In the genomic region with DNA sequence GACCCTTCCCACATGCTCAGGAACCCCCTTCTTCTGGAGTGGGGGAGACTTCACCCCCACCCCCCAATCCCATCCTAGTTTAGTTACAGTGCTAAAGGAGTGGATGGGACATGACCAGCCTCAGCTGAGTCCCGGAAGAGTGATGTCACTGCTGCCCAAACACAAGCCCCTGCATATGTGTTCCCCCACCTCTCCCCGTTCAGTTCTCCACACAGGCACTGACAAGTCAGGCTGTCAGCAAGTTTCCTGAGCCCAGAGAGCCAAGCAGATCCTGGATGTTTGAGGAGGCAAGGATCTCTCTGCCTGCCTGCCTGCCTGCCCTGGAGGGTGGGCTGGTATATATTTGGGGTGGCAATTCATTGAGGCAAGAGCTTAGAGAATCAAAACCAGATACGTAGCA, we compare ENCODE assay signal across 8 mouse cellular contexts. TPM values are rescaled to one million over a fixed set of nuclear protein-coding genes. Genes with fewer than 3 reads are reported as not detected.
DNase-seq lines count a peak whose midpoint lies in the region; ATAC-seq and TF ChIP-seq lines count a peak whose summit lies in the region.

No protein-coding gene starts in this region.

- peaks cover 60% of the 10 kb centered on the region for H3K36me3 ChIP-seq in heart, embryonic 13.5 days
- H3K36me3 ChIP-seq in forebrain, embryonic 15.5 days: peaks cover 15% of the 10 kb centered on the region
- peaks cover 10% of the 10 kb centered on the region for H3K36me3 ChIP-seq in midbrain, embryonic 11.5 days (ENCODE audit: control insufficient read depth, insufficient read depth, low read length)
- no peaks in the 10 kb centered on the region for H3K36me3 ChIP-seq in kidney, adult 2 months (ENCODE audit: control insufficient read depth, insufficient read depth, low read length)

- peaks cover 55% of the 10 kb centered on the region for H3K4me1 ChIP-seq in heart, embryonic 13.5 days
- peaks cover 43% of the 10 kb centered on the region for H3K4me1 ChIP-seq in forebrain, embryonic 15.5 days
- H3K4me1 ChIP-seq in midbrain, embryonic 11.5 days (ENCODE audit: control insufficient read depth, insufficient read depth, low read length): peaks cover 68% of the 10 kb centered on the region
- no peaks in the 10 kb centered on the region for H3K4me1 ChIP-seq in kidney, adult 2 months (ENCODE audit: control insufficient read depth, insufficient read depth, low read length)

- no peak; the same call in 1 of the 2 replicates for ATAC-seq in heart, embryonic 13.5 days (ENCODE audit: extremely low read depth, insufficient number of reproducible peaks, low FRiP score, low TSS enrichment)
- peak; percentile 49 for ATAC-seq in forebrain, embryonic 15.5 days (replicated peaks)
- ATAC-seq in midbrain, embryonic 11.5 days (ENCODE audit: low FRiP score): 0 out of 2 replicates have a peak, but pooled peaks have one; percentile 4

- intact Hi-C loops in heart, postnatal 25 days (cut with DNase I): loop anchor here (5.0 kb wide), 1 partner anchor 43 kb away; the partner anchor contains the start of gene Foxp4

- TF ChIP-seq CTCF in kidney, adult 2 months (conservative IDR thresholded peaks at IDR 0.05; ENCODE audit: insufficient read depth, insufficient read length, low read depth, low read length): no peak

- no peak for DNase-seq in heart, postnatal 25 days (ENCODE audit: low spot score)
- peak; percentile 50 for DNase-seq in brain, adult 2 months (ENCODE audit: low read depth, low spot score)
- peak; percentile 89 for DNase-seq in midbrain, embryonic 11.5 days (ENCODE audit: low spot score, missing footprints)
- DNase-seq in kidney, adult 2 months: no peak
- no peak for DNase-seq in layer of hippocampus, adult 9-11 months
- DNase-seq in urinary bladder, adult 2 months (ENCODE audit: low spot score): no peak

- peak overlapping the region; percentile 65 for H3K4me2 ChIP-seq in heart, embryonic 13.5 days
- H3K4me2 ChIP-seq in forebrain, embryonic 15.5 days (replicated peaks): peak overlapping the region; percentile 67
- peak overlapping the region; percentile 24 for H3K4me2 ChIP-seq in midbrain, embryonic 11.5 days

- H3K27me3 ChIP-seq in heart, embryonic 13.5 days (replicated peaks): no peaks in the 10 kb centered on the region
- no peaks in the 10 kb centered on the region for H3K27me3 ChIP-seq in forebrain, embryonic 15.5 days
- no peaks in the 10 kb centered on the region for H3K27me3 ChIP-seq in midbrain, embryonic 11.5 days (ENCODE audit: control insufficient read depth, insufficient read depth, low read length)
- no peaks in the 10 kb centered on the region for H3K27me3 ChIP-seq in kidney, adult 2 months (replicated peaks; ENCODE audit: control insufficient read depth, insufficient read depth, low read length)

- peak overlapping the region; percentile 60 for H3K9ac ChIP-seq in heart, embryonic 13.5 days
- peak overlapping the region; percentile 58 for H3K9ac ChIP-seq in forebrain, embryonic 15.5 days (replicated peaks)
- H3K9ac ChIP-seq in midbrain, embryonic 11.5 days (ENCODE audit: low read length): peak overlapping the region; percentile 46

- no peaks in the 10 kb centered on the region for H3K9me3 ChIP-seq in heart, embryonic 13.5 days
- H3K9me3 ChIP-seq in forebrain, embryonic 15.5 days: no peaks in the 10 kb centered on the region
- no peaks in the 10 kb centered on the region for H3K9me3 ChIP-seq in midbrain, embryonic 11.5 days (ENCODE audit: control insufficient read depth, low read length)

- H3K27ac ChIP-seq in heart, embryonic 13.5 days (replicated peaks): peak overlapping the region; percentile 50; the same call in 1 of the 2 replicates
- peak overlapping the region; percentile 93 for H3K27ac ChIP-seq in forebrain, embryonic 15.5 days (replicated peaks)
- H3K27ac ChIP-seq in midbrain, embryonic 11.5 days (ENCODE audit: low read depth, low read length): no peak overlapping the region; the same call in 1 of the 2 replicates
- no peak overlapping the region for H3K27ac ChIP-seq in kidney, adult 2 months (ENCODE audit: insufficient read depth, low read depth, low read length)

- peak overlapping the region; percentile 35; the same call in 1 of the 2 replicates for H3K4me3 ChIP-seq in heart, embryonic 13.5 days
- H3K4me3 ChIP-seq in forebrain, embryonic 15.5 days: peak overlapping the region; percentile 40
- H3K4me3 ChIP-seq in midbrain, embryonic 11.5 days (ENCODE audit: low read depth, low read length): no peak overlapping the region
- no peak overlapping the region for H3K4me3 ChIP-seq in kidney, adult 2 months (ENCODE audit: insufficient read depth, low read depth, low read length)

- whole genome bisulfite sequencing in heart, embryonic 13.5 days: 19% methylated on average over 3 of the region's 3 CpGs
- WGBS in forebrain, embryonic 15.5 days: 23% methylated on average over 3 of the region's 3 CpGs
- 25% methylated on average over 3 of the region's 3 CpGs for WGBS in midbrain, embryonic 11.5 days
- 72% methylated on average over 3 of the region's 3 CpGs for WGBS in kidney, adult 2 months

- no peak for TF ChIP-seq POLR2A in kidney, adult 2 months (IDR thresholded peaks at IDR 0.05; ENCODE audit: low read depth, low read length)

RNA-seq across cellular contexts. Expression of gene Mdfi, which starts 44.7 kb away (rescaled TPM):
- polyA plus RNA-seq in heart, embryonic 13.5 days (2015; fragmentation: Nextera tagmentation; extraction: Ambion mirVana): 11.9 and 12.5 TPM in 2 replicates
- total RNA-seq in heart, postnatal 25 days (2021): 1 to 10 TPM; 2.4 TPM
- 2.5 and 2.7 TPM in 2 replicates for polyA plus RNA-seq in forebrain, embryonic 15.5 days (2015; fragmentation: Nextera tagmentation; extraction: Ambion mirVana)
- polyA plus RNA-seq in midbrain, embryonic 11.5 days (2014; fragmentation: Nextera tagmentation; extraction: Ambion mirVana): 24.7 and 25.7 TPM in 2 replicates
- polyA plus RNA-seq in kidney, adult 2 months (2012; rRNA removed): 4.9 and 6.6 TPM in 2 replicates
- polyA plus RNA-seq in urinary bladder, adult 2 months (2012; rRNA removed): 28.5 and 36.2 TPM in 2 replicates

RNA-seq across cellular contexts. Expression of gene Foxp4, which starts 45.2 kb away (rescaled TPM):
- polyA plus RNA-seq in heart, embryonic 13.5 days (2015; fragmentation: Nextera tagmentation; extraction: Ambion mirVana): 9.0 and 9.2 TPM in 2 replicates
- 1 to 10 TPM; 9.4 to 9.6 TPM for total RNA-seq in heart, postnatal 25 days (2021)
- polyA plus RNA-seq in forebrain, embryonic 15.5 days (2015; fragmentation: Nextera tagmentation; extraction: Ambion mirVana): 33.2 and 37.3 TPM in 2 replicates
- polyA plus RNA-seq in midbrain, embryonic 11.5 days (2014; fragmentation: Nextera tagmentation; extraction: Ambion mirVana): 24.6 and 27.5 TPM in 2 replicates
- polyA plus RNA-seq in kidney, adult 2 months (2012; rRNA removed): 23.5 and 27.4 TPM in 2 replicates
- 23.6 and 36.5 TPM in 2 replicates for polyA plus RNA-seq in urinary bladder, adult 2 months (2012; rRNA removed)

Comparison
In these comparisons a context has a peak if more than half of its experiments do, and no peak if none do; other contexts are left out.
1. H3K27ac ChIP-seq: peak in heart, embryonic 13.5 days (single experiment) and forebrain, embryonic 15.5 days (single experiment); none in midbrain, embryonic 11.5 days (single experiment) and kidney, adult 2 months (single experiment).
2. H3K4me3 ChIP-seq: peak in heart, embryonic 13.5 days (single experiment) and forebrain, embryonic 15.5 days (single experiment); none in midbrain, embryonic 11.5 days (single experiment) and kidney, adult 2 months (single experiment).
3. DNase-seq: peak in brain, adult 2 months (single experiment) and midbrain, embryonic 11.5 days (single experiment); none in heart, postnatal 25 days (single experiment), kidney, adult 2 months (single experiment), layer of hippocampus, adult 9-11 months (single experiment) and urinary bladder, adult 2 months (single experiment).
4. Peak in every context shown above with its lines, with median percentiles within 50 percentile points of each other: H3K4me2 ChIP-seq and H3K9ac ChIP-seq.